Mouse (Mus musculus) bone marrow macrophage, adult 2 months (primary cell): Measurements from ENCODE around the gene Clcn3. TPM values are rescaled to one million over a fixed set of nuclear protein-coding genes. Genes with fewer than 3 reads are reported as not detected.

Source experiments
- H3K27ac ChIP-seq: 2 replicates; pipeline ENCODE4 v1.5.1; 2012; ENCODE audit warnings: low read depth, low read length; ENCODE audit not compliant: insufficient read depth
- H3K4me1 ChIP-seq: 2 replicates; pipeline ENCODE4 v1.6.1; 2012; ENCODE audit warnings: low read length; ENCODE audit not compliant: control insufficient read depth, insufficient read depth
- H3K4me3 ChIP-seq: 2 replicates; pipeline ENCODE4 v1.5.1; 2012; ENCODE audit warnings: mild to moderate bottlenecking, low read length, moderate library complexity; ENCODE audit not compliant: insufficient read depth
- CTCF ChIP-seq: IDR thresholded peaks from 2 replicates; pipeline ENCODE4 v1.5.1; 2012; ENCODE audit warnings: low read depth, mild to moderate bottlenecking, low read length, moderate library complexity
- POLR2A ChIP-seq: IDR thresholded peaks from 2 replicates; pipeline ENCODE4 v1.6.1; 2012; ENCODE audit warnings: mild to moderate bottlenecking, low read depth, low read length, borderline replicate concordance
- polyA plus RNA-seq: library from polyadenylated mRNA; stranded (reverse); fragments of >200 nt; gene quantifications from 2 replicates; pipeline ENCODE4 v1.2.4, GENCODE M21; 2012; ENCODE audit not compliant: missing spikeins, insufficient read depth, insufficient read length

The Clcn3 gene
- polyA plus RNA-seq, 1 experiment, result 27.7 TPM

DNA sequence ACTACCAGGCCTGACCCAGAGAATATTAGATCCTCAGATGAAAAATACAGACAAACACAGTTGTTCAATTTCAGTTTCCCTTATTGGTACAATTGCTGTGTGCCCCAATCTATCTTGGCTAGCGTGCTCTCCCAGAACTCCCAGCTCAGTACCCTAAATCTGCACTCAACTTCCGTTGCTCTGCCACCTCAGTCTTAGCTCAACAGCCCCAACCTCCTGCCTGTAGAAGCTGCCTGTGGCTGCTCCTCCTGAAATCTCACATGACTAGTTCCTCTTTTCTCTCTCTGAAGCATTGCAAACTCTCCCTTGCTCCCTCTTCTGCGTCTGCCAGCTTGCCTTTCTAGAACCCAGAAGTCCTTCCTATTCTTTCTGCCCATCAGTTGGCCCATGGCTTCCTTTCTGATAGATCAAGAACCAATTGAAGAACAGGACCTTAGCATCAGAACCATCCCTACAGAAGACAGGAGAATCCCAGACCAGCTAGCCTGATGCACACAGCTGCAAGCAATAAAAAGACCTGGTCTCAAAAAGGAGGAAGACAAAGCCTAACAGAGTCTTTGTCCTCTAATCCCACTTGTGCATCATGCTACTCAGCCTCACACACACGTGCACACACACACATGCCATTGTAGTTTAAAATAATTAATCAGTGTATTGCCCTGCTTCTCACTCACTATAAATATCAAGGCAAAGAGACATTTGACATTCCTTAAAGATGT is 99.5 kb downstream of the Clcn3 start:
- Histone ChIP-seq H3K4me3 (no peak overlapping the region), H3K4me1 (peaks cover 28% of the 10 kb centered on the region), H3K27ac (peak overlapping the region; percentile 92)
- no peak for TF ChIP-seq CTCF
- TF ChIP-seq POLR2A, result no peak

DNA sequence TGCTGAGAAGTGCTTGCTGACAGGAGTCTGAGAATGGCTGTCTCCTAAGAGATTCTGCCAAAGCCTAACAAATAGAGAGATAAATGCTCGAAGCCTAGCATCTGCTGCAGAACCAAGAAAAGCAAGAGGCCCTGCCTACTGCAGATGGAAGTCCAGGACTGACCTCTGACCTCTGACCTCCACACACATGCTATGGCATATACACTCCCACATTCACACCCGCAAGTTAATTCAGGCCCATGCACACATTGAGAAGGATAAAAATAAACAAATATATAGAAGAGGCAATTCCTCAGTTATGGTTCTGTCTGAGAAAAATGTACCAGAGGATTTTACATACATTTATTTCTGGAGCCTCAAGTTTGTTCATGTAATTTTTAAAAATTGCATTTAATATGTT is 104.5 kb downstream of the Clcn3 start:
- Histone ChIP-seq H3K4me1 (peaks cover 6% of the 10 kb centered on the region), H3K4me3 (no peak overlapping the region), H3K27ac (no peak overlapping the region)
- TF ChIP-seq POLR2A (no peak), CTCF (no peak)

DNA sequence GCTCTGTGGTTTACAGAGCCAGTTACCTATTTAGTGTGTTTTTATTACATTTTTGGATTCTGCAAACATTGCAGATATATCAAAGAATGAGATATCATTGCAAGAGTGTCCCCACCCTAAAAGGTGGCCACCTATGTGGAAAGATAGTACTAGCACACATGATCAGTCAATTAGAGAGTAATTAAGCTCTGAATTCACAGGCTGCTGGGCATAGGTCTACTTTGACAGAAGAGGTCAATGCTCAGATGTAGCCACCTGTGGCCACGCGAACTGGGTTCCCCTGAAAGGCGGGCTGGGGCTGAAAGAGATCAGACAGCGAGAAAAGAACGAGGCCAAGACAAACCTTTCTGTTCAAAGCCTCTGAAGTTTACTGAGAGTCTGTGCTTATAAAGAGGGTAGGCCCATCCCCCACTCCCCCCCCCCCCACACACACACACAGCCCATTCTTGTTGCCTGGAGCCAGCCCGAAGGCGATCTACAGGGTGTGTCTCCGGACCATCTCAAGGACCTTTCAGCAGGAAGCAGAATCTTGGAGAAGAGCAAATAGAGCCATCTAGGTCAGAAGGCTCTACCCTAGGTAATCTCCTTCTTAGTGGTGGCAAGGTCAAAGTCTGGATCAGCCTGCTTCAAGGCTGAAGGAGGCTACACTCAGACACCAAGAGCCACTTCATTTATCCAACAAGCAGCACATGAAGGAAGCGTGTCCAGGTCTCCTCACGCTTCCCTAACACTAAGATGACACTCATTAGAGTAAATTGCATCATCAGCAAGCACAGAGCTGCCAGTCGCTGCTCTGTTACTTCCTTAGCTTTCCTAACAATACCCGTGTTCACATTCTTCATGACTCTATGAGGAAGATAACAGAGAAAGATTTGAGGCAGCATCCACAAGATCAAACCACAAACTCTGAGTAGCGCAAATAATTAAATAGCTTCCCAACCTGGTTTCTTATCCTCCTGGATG is 112.6 kb downstream of the Clcn3 start:
- TF ChIP-seq POLR2A (no peak), CTCF (no peak)
- Histone ChIP-seq H3K27ac (peak overlapping the region; percentile 59), H3K4me1 (peaks cover 56% of the 10 kb centered on the region), H3K4me3 (no peak overlapping the region)

DNA sequence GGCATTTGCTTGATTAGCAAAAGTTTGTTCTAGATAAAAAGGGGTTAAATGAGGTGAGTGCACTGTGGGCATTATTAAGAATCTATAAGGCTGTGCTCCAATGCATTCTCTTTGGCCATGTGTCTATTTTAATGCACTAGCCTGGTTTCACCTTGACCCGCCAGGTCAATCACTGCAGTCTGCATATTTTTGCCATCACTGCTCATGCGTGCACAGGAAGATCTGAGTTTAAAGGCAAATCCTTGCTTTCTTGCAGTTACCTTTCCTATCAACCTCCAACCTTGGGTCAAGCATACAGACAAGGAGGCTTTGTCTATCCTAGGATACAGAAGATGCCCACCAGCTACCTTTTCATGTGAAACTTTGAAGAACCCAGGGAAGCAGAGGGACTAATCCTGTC is 113.3 kb downstream of the Clcn3 start:
- no peak for TF ChIP-seq CTCF
- TF ChIP-seq POLR2A, result no peak
- Histone ChIP-seq H3K27ac (no peak overlapping the region), H3K4me1 (peaks cover 56% of the 10 kb centered on the region), H3K4me3 (no peak overlapping the region)

DNA sequence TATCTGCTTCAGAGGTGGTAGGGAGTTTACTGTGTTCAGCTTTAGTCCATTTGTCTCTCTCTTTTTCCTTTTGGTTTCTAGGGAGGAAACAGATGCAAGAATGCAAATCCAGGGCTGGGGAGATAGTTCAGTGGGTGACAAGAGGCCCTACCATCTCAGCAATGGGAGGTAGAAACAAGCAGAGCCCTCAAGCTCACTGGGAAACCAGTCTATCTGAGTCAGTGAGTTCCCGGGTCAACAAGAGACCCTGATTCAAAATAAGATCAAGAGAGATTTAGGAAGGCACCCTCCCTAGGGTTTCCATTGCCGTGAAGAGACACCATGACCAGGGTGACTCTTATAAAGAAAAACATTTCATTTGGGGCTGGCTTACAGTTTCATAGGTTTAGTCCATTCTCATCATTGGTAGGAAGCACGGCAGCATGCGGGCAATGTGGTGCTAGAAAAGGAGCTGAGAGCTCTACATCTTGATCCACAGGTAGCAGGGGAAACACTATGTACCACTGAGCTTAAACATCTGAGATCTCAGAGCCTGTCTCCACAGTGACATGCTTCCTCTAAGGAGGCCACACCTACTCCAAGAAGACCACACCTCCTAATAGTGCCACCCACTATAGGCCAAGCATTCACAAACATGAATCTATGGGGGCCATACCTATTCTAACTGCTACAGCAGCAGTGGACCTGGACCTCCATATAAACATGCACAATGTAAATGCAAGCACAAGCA is 114.7 kb downstream of the Clcn3 start:
- Histone ChIP-seq H3K4me3 (no peak overlapping the region), H3K27ac (peak overlapping the region; percentile 97), H3K4me1 (peaks cover 56% of the 10 kb centered on the region)
- TF ChIP-seq CTCF, result no peak
- TF ChIP-seq POLR2A, result no peak

DNA sequence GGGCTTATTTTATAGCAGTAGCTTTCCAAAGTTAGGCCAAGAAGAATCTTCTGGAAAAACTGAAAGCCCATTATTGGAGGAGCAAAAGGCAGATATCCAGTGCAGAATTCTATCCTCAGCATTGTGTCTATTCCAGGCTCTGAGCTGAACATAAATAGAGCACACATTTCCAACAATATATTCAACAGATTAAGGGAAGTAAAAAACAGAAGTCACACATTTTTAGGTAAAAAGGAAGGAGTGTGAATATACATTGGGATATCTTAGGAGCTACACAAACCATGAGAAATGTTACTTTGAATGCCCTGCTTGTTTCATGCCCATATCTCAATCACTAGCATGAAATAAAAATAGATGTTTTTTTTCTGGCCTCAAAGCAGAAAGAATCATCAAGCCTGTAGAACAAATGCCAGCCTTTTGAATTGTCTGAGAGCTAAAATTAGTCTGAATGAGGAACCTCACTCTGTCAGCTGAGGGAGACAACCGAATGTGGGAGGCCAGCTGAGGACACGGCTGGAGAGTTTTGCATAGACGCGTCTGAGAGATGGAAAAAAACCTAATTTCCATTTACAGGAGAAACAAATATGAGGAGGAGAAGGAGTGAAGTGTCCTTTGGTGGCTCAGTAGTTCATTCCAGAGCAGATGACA is 115.5 kb downstream of the Clcn3 start:
- Histone ChIP-seq H3K4me3 (no peak overlapping the region; the same call in 1 of the 2 replicates), H3K4me1 (peaks cover 57% of the 10 kb centered on the region), H3K27ac (peak overlapping the region; percentile 97)
- TF ChIP-seq CTCF (no peak), POLR2A (no peak)

DNA sequence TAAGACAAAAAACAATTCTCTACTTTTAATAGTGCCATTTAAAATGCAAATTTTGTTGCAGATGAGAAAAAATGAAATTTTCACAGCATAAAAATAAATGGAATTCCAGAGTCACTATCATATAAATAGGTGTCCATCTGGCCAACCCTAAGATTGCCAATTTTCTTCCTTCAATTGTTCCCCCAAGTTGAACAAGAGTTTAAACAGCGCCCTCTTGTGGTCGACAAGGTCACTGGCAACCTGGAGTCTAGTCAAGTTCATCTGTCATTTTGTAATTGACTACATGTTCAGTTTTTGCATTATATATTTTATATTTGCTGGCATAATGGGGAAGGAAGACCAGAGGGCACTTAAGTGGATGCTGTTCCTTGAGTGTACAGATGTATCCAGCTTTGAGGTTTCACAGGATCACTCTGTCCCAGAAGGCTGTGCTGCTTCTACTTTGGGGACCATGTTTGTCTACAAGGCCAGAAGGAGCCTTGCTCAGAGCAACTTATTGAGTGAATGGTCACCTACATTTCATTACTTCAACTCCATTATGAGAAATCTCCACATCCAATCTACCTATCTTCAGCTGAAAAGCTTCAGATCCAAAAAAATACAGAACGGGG is 117.5 kb downstream of the Clcn3 start:
- Histone ChIP-seq H3K27ac (no peak overlapping the region), H3K4me1 (peaks cover 59% of the 10 kb centered on the region), H3K4me3 (no peak overlapping the region)
- no peak for TF ChIP-seq POLR2A
- no peak for TF ChIP-seq CTCF

DNA sequence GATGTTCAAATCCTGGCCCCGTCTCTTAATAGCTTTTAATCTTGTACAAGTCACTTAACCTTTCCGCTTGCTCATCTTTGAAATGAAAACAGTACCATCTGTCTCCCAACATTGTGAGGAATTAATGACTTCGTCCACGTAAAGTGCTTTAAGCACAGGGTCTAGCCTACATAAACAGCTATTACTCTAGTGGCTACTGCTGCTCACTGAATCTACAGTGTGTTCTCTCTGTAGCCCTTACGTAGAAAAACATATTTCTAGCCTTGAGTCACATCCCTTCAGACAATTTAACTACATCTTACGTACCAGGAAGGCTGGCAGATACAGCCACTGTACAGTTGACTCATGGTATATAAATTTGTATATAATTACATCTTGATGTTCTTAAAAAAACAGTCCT is 118.2 kb downstream of the Clcn3 start:
- TF ChIP-seq POLR2A, result no peak
- no peak for TF ChIP-seq CTCF
- no peak overlapping the region for H3K27ac ChIP-seq
- H3K4me3 ChIP-seq, result no peak overlapping the region
- peaks cover 59% of the 10 kb centered on the region for H3K4me1 ChIP-seq

DNA sequence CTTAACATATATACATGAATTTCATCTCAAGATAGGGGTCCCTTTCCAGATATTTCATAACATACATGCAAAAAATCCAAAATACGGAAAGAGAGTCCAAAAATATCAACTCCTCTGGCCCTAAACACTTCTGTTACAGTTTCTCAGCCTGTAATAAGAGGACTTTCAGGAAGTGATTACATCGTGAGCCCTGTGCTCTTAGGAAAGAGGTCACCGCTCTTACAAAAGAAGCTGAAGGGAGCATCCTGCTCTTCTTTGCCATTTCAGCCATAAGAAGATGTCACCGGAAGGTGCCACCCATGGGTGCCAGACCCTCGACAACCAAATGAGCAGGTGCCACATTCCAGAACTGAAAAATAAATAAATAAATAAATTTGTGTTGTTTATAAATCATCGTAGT is 121.3 kb downstream of the Clcn3 start:
- Histone ChIP-seq H3K27ac (no peak overlapping the region), H3K4me1 (peaks cover 40% of the 10 kb centered on the region), H3K4me3 (no peak overlapping the region)
- TF ChIP-seq CTCF, result no peak
